Mouse (Mus musculus): ENCODE results near the gene Trim2.

Trim2 gene

GRCm38 (mm10) chr3:84319504-84319903, 12.8 kb upstream of the Trim2 start:
- no peak for DNase-seq (ENCODE audit: low read depth)

GRCm38 (mm10) chr3:84318865-84319264, 12.2 kb upstream of the Trim2 start:
- DNase-seq (ENCODE audit: low read depth): no peak

- peak; percentile 61 for DNase-seq (ENCODE audit: low read depth)
Measured at GRCm38 (mm10) chr3:84314651-84315191, 8.0 kb upstream of the Trim2 start.

- DNase-seq (ENCODE audit: low read depth): no peak
Measured at GRCm38 (mm10) chr3:84313801-84314541, 7.3 kb upstream of the Trim2 start.

GRCm38 (mm10) chr3:84313003-84313800, 6.5 kb upstream of the Trim2 start:
- peak; percentile 50 for DNase-seq (ENCODE audit: low read depth)

- DNase-seq (ENCODE audit: low read depth): no peak
Measured at GRCm38 (mm10) chr3:84312326-84312725, 5.6 kb upstream of the Trim2 start.

- DNase-seq (ENCODE audit: low read depth): no peak
Measured at GRCm38 (mm10) chr3:84307516-84307915, 839 bp upstream of the Trim2 start.

GRCm38 (mm10) chr3:84305722-84306510, 761 bp downstream of the Trim2 start:
- DNase-seq (ENCODE audit: low read depth): no peak

GRCm38 (mm10) chr3:84305010-84305692, 1.5 kb downstream of the Trim2 start:
- DNase-seq (ENCODE audit: low read depth): no peak

GRCm38 (mm10) chr3:84304339-84305009, 2.2 kb downstream of the Trim2 start:
- DNase-seq (ENCODE audit: low read depth): no peak

GRCm38 (mm10) chr3:84303395-84303949, 3.2 kb downstream of the Trim2 start:
- no peak for DNase-seq (ENCODE audit: low read depth)

GRCm38 (mm10) chr3:84302273-84302672, 4.4 kb downstream of the Trim2 start:
- DNase-seq (ENCODE audit: low read depth): no peak

GRCm38 (mm10) chr3:84301674-84302073, 5.0 kb downstream of the Trim2 start:
- no peak for DNase-seq (ENCODE audit: low read depth)

- no peak for DNase-seq (ENCODE audit: low read depth)
Measured at GRCm38 (mm10) chr3:84298186-84298585, 8.5 kb downstream of the Trim2 start.

- no peak for DNase-seq (ENCODE audit: low read depth)
Measured at GRCm38 (mm10) chr3:84296676-84297075, 10.0 kb downstream of the Trim2 start.

- no peak for DNase-seq (ENCODE audit: low read depth)
Measured at GRCm38 (mm10) chr3:84294734-84295133, 11.9 kb downstream of the Trim2 start.

- DNase-seq (ENCODE audit: low read depth): no peak
Measured at GRCm38 (mm10) chr3:84293666-84294595, 12.7 kb downstream of the Trim2 start.

GRCm38 (mm10) chr3:84292238-84292637, 14.4 kb downstream of the Trim2 start:
- no peak for DNase-seq (ENCODE audit: low read depth)

GRCm38 (mm10) chr3:84288931-84289330, 17.7 kb downstream of the Trim2 start:
- DNase-seq (ENCODE audit: low read depth): no peak

GRCm38 (mm10) chr3:84287256-84287655, 19.4 kb downstream of the Trim2 start:
- DNase-seq (ENCODE audit: low read depth): no peak

Measured in c-Kit-positive CD71-positive TER-119-negative erythroid progenitor cells, embryonic 14.5 days (primary cell).